Mouse (Mus musculus) MEL (cell line): ENCODE data around the gene Chchd4. TPM values are rescaled to one million over a fixed set of nuclear protein-coding genes. Genes with fewer than 3 reads are reported as not detected.

Experiments
- DNase-seq: peaks from one replicate; pipeline ENCODE4 v3.0.0; 2011; ENCODE audit warnings: low read depth, low spot score
- H3K27ac ChIP-seq: 2 replicates; pipeline ENCODE4 v1.5.1; 2012; ENCODE audit warnings: low read depth, mild to moderate bottlenecking, control low read depth, low read length, moderate library complexity; ENCODE audit not compliant: control insufficient read depth
- H3K27me3 ChIP-seq, 2 experiments: fragments of 150-350 bp in 1 of 2; sonication (generic) in 1 of 2; 2 replicates each; pipeline ENCODE4 v1.6.1; 2012; ENCODE audit warnings: low read length in 2 of 2, mild to moderate bottlenecking in 2 of 2, improper control_type of control experiment in 1 of 2, moderate library complexity in 1 of 2; ENCODE audit not compliant: insufficient read depth in 2 of 2, control insufficient read depth in 1 of 2
- H3K36me3 ChIP-seq, 2 experiments: 2 replicates each; pipeline ENCODE4 v1.6.1; 2012 to 2014; ENCODE audit warnings: low read length in 2 of 2, improper control_type of control experiment in 1 of 2, inconsistent platforms in 1 of 2, mild to moderate bottlenecking in 1 of 2; ENCODE audit not compliant: insufficient read depth in 2 of 2, control insufficient read depth in 1 of 2
- H3K4me1 ChIP-seq, 2 experiments: fragments of 150-350 bp in 1 of 2; sonication (generic) in 1 of 2; 2 replicates each; pipeline ENCODE4 v1.6.1; 2012; ENCODE audit warnings: low read length in 2 of 2, improper control_type of control experiment in 1 of 2, mild to moderate bottlenecking in 1 of 2; ENCODE audit not compliant: insufficient read depth in 2 of 2, control insufficient read depth in 1 of 2
- H3K4me3 ChIP-seq, 2 experiments: fragments of 150-350 bp in 1 of 2; sonication (generic) in 1 of 2; 2 replicates each; pipeline ENCODE4 v1.5.1; 2012; ENCODE audit warnings: low read depth in 2 of 2, low read length in 2 of 2, mild to moderate bottlenecking in 2 of 2, moderate library complexity in 2 of 2, control low read depth in 1 of 2, improper control_type of control experiment in 1 of 2; ENCODE audit not compliant: control insufficient read depth in 1 of 2, insufficient read depth in 1 of 2
- H3K79me2 ChIP-seq: 2 replicates; pipeline ENCODE4 v1.6.1; 2012; ENCODE audit warnings: mild to moderate bottlenecking, low read length, moderate library complexity; ENCODE audit not compliant: control insufficient read depth, poor library complexity, insufficient read depth
- H3K9ac ChIP-seq: 2 replicates; pipeline ENCODE4 v1.6.1; 2012; ENCODE audit warnings: low read depth, mild to moderate bottlenecking, control low read depth, low read length, moderate library complexity; ENCODE audit not compliant: control insufficient read depth, poor library complexity, severe bottlenecking
- H3K9me3 ChIP-seq: fragments of 150-350 bp; sonication (generic); replicated peaks from 2 replicates; pipeline ENCODE4 v1.6.1; 2012; ENCODE audit warnings: mild to moderate bottlenecking, low read length, improper control_type of control experiment, moderate library complexity; ENCODE audit not compliant: insufficient read depth
- BHLHE40 ChIP-seq: IDR thresholded peaks from 2 replicates; pipeline ENCODE4 v1.6.1; 2012; ENCODE audit warnings: low read depth, mild to moderate bottlenecking, inconsistent platforms, low read length, improper control_type of control experiment, borderline replicate concordance
- CHD2 ChIP-seq: IDR thresholded peaks from 2 replicates; pipeline ENCODE4 v1.6.1; 2011; ENCODE audit warnings: low read length, improper control_type of control experiment
- CTCF ChIP-seq, 3 experiments: IDR thresholded peaks in 2 of 3; conservative IDR thresholded peaks in 1 of 3; 2 replicates each; pipeline ENCODE4 v1.5.1; 2011 to 2012; ENCODE audit warnings: low read length in 3 of 3, low read depth in 2 of 3, mild to moderate bottlenecking in 2 of 3, improper control_type of control experiment in 1 of 3, inconsistent platforms in 1 of 3, mixed read lengths in 1 of 3, moderate library complexity in 1 of 3; ENCODE audit not compliant: control insufficient read depth in 1 of 3, insufficient read depth in 1 of 3, poor library complexity in 1 of 3, severe bottlenecking in 1 of 3
- E2F4 ChIP-seq: IDR thresholded peaks from 2 replicates; pipeline ENCODE4 v1.6.1; 2011; ENCODE audit warnings: low read depth, low read length, improper control_type of control experiment, borderline replicate concordance
- ELF1 ChIP-seq: IDR thresholded peaks from 2 replicates; pipeline ENCODE4 v1.6.1; 2014; ENCODE audit warnings: low read depth, mild to moderate bottlenecking, inconsistent platforms, low read length, improper control_type of control experiment, moderate library complexity
- EP300 ChIP-seq, 2 experiments: IDR thresholded peaks; 2 replicates each; pipeline ENCODE4 v1.6.1; 2011; ENCODE audit warnings: improper control_type of control experiment in 2 of 2, low read length in 2 of 2, low read depth in 1 of 2, mild to moderate bottlenecking in 1 of 2
- ETS1 ChIP-seq: IDR thresholded peaks from 2 replicates; pipeline ENCODE4 v1.6.1; 2012; ENCODE audit warnings: low read depth, mild to moderate bottlenecking, inconsistent platforms, low read length, improper control_type of control experiment, moderate library complexity
- GABPA ChIP-seq: IDR thresholded peaks from 2 replicates; pipeline ENCODE4 v1.6.1; 2012; ENCODE audit warnings: low read depth, mild to moderate bottlenecking, inconsistent platforms, low read length, improper control_type of control experiment, moderate library complexity
- GATA1 ChIP-seq: IDR thresholded peaks from 2 replicates; pipeline ENCODE4 v1.6.1; 2011; ENCODE audit warnings: low read depth, low read length, improper control_type of control experiment
- JUND ChIP-seq: IDR thresholded peaks from 2 replicates; pipeline ENCODE4 v1.6.1; 2011; ENCODE audit warnings: low read depth, mild to moderate bottlenecking, improper control_type of control experiment, low read length
- KAT2A ChIP-seq: conservative IDR thresholded peaks from 2 replicates; pipeline ENCODE4 v1.6.1; 2012; ENCODE audit warnings: low read depth, low read length, improper control_type of control experiment, inconsistent platforms
- MAFK ChIP-seq: IDR thresholded peaks from 2 replicates; pipeline ENCODE4 v1.6.1; 2011; ENCODE audit warnings: low read depth, mild to moderate bottlenecking, low read length, improper control_type of control experiment, borderline replicate concordance
- MEF2A ChIP-seq: IDR thresholded peaks from 2 replicates; pipeline ENCODE4 v1.6.1; 2014; ENCODE audit warnings: low read depth, mild to moderate bottlenecking, inconsistent platforms, low read length, improper control_type of control experiment; ENCODE audit not compliant: poor library complexity, insufficient replicate concordance, severe bottlenecking; ENCODE audit errors: extremely low read depth
- MXI1 ChIP-seq: IDR thresholded peaks from 2 replicates; pipeline ENCODE4 v1.6.1; 2011; ENCODE audit warnings: mild to moderate bottlenecking, low read depth, low read length, improper control_type of control experiment
- MYB ChIP-seq: IDR thresholded peaks from 2 replicates; pipeline ENCODE4 v1.6.1; 2011; ENCODE audit warnings: mild to moderate bottlenecking, low read depth, low read length, improper control_type of control experiment
- POLR2A ChIP-seq, 2 experiments: IDR thresholded peaks; 2 replicates each; pipeline ENCODE4 v1.6.1; 2011 to 2012; ENCODE audit warnings: low read length in 2 of 2, mild to moderate bottlenecking in 2 of 2, control low read depth in 1 of 2, improper control_type of control experiment in 1 of 2, low read depth in 1 of 2, moderate library complexity in 1 of 2; ENCODE audit not compliant: control insufficient read depth in 1 of 2, insufficient read depth in 1 of 2, poor library complexity in 1 of 2
- POLR2AphosphoS5 ChIP-seq: IDR thresholded peaks from 2 replicates; pipeline ENCODE4 v1.6.1; 2012; ENCODE audit warnings: low read depth, borderline replicate concordance, mild to moderate bottlenecking, inconsistent platforms, low read length, moderate library complexity, mixed read lengths
- RAD21 ChIP-seq: IDR thresholded peaks from 2 replicates; pipeline ENCODE4 v1.6.1; 2011; ENCODE audit warnings: mild to moderate bottlenecking, low read depth, low read length, improper control_type of control experiment
- RCOR1 ChIP-seq: IDR thresholded peaks from 2 replicates; pipeline ENCODE4 v1.6.1; 2012; ENCODE audit warnings: low read depth, mild to moderate bottlenecking, inconsistent platforms, low read length, improper control_type of control experiment
- SIN3A ChIP-seq: IDR thresholded peaks from 2 replicates; pipeline ENCODE4 v1.6.1; 2012; ENCODE audit warnings: low read length, improper control_type of control experiment, inconsistent platforms
- SMC3 ChIP-seq: IDR thresholded peaks from 2 replicates; pipeline ENCODE4 v1.6.1; 2011; ENCODE audit warnings: low read depth, low read length, improper control_type of control experiment
- TAL1 ChIP-seq: IDR thresholded peaks from 2 replicates; pipeline ENCODE4 v1.6.1; 2012; ENCODE audit warnings: mild to moderate bottlenecking, inconsistent platforms, low read length, moderate library complexity, mixed read lengths
- TBP ChIP-seq: IDR thresholded peaks from 2 replicates; pipeline ENCODE4 v1.8.0; 2011; ENCODE audit warnings: low read depth, low read length, improper control_type of control experiment
- TCF12 ChIP-seq: IDR thresholded peaks from 2 replicates; pipeline ENCODE4 v1.6.1; 2014; ENCODE audit warnings: low read depth, mild to moderate bottlenecking, inconsistent platforms, low read length, improper control_type of control experiment, moderate library complexity
- UBTF ChIP-seq: IDR thresholded peaks from 2 replicates; pipeline ENCODE4 v1.6.1; 2012; ENCODE audit warnings: low read depth, mild to moderate bottlenecking, inconsistent platforms, low read length, improper control_type of control experiment, moderate library complexity, borderline replicate concordance; ENCODE audit not compliant: insufficient read depth
- USF2 ChIP-seq, 2 experiments: IDR thresholded peaks; 2 replicates each; pipeline ENCODE4 v1.6.1; 2011 to 2012; ENCODE audit warnings: improper control_type of control experiment in 2 of 2, low read length in 2 of 2, borderline replicate concordance in 1 of 2, inconsistent platforms in 1 of 2, low read depth in 1 of 2, mild to moderate bottlenecking in 1 of 2; ENCODE audit not compliant: insufficient read depth in 1 of 2
- ZC3H11A ChIP-seq: IDR thresholded peaks from 2 replicates; pipeline ENCODE4 v1.6.1; 2012; ENCODE audit warnings: low read depth, mild to moderate bottlenecking, inconsistent platforms, low read length, improper control_type of control experiment
- ZKSCAN1 ChIP-seq: IDR thresholded peaks from 2 replicates; pipeline ENCODE4 v1.6.1; 2012; ENCODE audit warnings: low read depth, mild to moderate bottlenecking, inconsistent platforms, low read length, improper control_type of control experiment, moderate library complexity
- ZMIZ1 ChIP-seq: IDR thresholded peaks from 2 replicates; pipeline ENCODE4 v1.6.1; 2012; ENCODE audit warnings: low read depth, mild to moderate bottlenecking, inconsistent platforms, low read length, improper control_type of control experiment, moderate library complexity
- ZNF384 ChIP-seq: IDR thresholded peaks from 2 replicates; pipeline ENCODE4 v1.6.1; 2012; ENCODE audit warnings: low read depth, mild to moderate bottlenecking, inconsistent platforms, low read length, improper control_type of control experiment
- polyA plus RNA-seq, 2 experiments: library from polyadenylated mRNA; stranded (reverse) in 1 of 2; unstranded in 1 of 2; fragments of >175 nt in 1 of 2; fragments of >200 nt in 1 of 2; gene quantifications; 2 replicates each; pipeline versions ENCODE4 v1.2.1 to v1.2.4; 2012; ENCODE audit warnings: low replicate concordance in 2 of 2, low read depth in 1 of 2; ENCODE audit not compliant: insufficient read length in 2 of 2, insufficient read depth in 1 of 2, missing spikeins in 1 of 2
- total RNA-seq: library from RNA; depleted of rRNA; stranded (reverse); fragments of 300-350 nt; gene quantifications from 2 replicates; pipeline ENCODE4 v1.2.3, GENCODE M21; 2012

Chchd4 gene
- total and polyA plus RNA-seq, 3 experiments, result 38.5 to 54.8 TPM; not detected in 1

DNA sequence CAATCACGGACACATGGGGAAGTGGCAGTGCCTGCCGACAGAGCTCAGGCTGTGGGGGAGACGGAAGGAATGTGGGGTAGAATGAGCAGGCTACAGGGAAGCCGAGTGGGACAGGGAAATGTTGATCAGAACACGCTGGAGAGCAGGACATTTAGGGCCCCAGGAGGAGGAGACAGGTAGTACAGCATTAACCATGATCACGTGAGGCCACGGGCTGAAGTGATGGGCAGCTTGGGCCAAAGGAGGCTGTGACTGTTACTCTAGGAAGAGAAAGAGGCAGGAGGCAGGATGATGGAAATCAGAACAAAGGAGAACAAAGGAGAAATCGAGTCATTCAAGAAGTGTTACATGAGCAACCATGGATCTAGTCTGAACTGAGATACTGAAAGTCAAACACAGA lies 21.2 kb upstream of the Chchd4 start:
- TF ChIP-seq GABPA (no peak), ETS1 (no peak), SMC3 (no peak), E2F4 (no peak), MAFK (no peak), TAL1 (no peak), EP300 (IDR thresholded peaks at IDR 0.05; ENCODE audit: low read depth in 1 of 2, low read length in 2 of 2) (no peak), JUND (no peak), ZNF384 (no peak), BHLHE40 (no peak), KAT2A (no peak), UBTF (no peak), SIN3A (no peak), ZKSCAN1 (no peak), CHD2 (no peak)
- TF ChIP-seq, all 39 proteins: peak for 0
- H3K79me2 ChIP-seq, result no peaks in the 10 kb centered on the region
- H3K27me3 ChIP-seq, result no peaks in the 10 kb centered on the region
- H3K27ac ChIP-seq, result no peak overlapping the region
- no peaks in the 10 kb centered on the region for H3K4me1 ChIP-seq
- no peak overlapping the region for H3K4me3 ChIP-seq
- no peak overlapping the region for H3K9ac ChIP-seq
- no peaks in the 10 kb centered on the region for H3K9me3 ChIP-seq
- no peak for DNase-seq
- H3K36me3 ChIP-seq, result no peaks in the 10 kb centered on the region

DNA sequence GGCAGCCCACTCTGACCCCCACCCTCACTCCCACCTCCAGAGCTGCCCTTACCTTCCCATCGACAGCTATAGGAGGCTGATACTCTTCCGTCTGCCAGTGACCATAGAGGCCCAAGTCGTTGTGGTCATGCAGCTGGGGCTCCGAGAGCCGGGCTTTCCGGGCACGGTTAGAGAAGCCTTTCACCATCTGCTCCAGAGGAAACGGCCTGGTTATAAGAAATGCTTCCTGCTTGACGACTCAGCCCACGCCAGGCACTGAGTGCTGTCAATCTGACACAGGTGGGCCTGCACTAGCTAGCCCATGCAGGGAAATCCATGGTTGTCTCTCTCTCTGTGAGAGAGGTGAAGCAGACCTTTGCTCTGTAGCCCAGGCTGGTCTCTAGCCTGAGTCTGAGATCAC lies 19.7 kb upstream of the Chchd4 start:
- Histone ChIP-seq H3K27me3 (no peaks in the 10 kb centered on the region), H3K4me1 (no peaks in the 10 kb centered on the region), H3K9ac (no peak overlapping the region), H3K79me2 (no peaks in the 10 kb centered on the region), H3K27ac (no peak overlapping the region), H3K4me3 (no peak overlapping the region), H3K9me3 (no peaks in the 10 kb centered on the region), H3K36me3 (no peaks in the 10 kb centered on the region)
- TF ChIP-seq ZMIZ1, result no peak
- TF ChIP-seq RCOR1, result no peak
- TF ChIP-seq RAD21, result no peak
- no peak for TF ChIP-seq ELF1
- no peak for TF ChIP-seq EP300 (IDR thresholded peaks at IDR 0.05; ENCODE audit: low read depth in 1 of 2, low read length in 2 of 2)
- TF ChIP-seq MXI1, result no peak
- TF ChIP-seq USF2 (IDR thresholded peaks at IDR 0.05; ENCODE audit: borderline replicate concordance in 1 of 2, insufficient read depth in 1 of 2, low read depth in 1 of 2, low read length in 2 of 2), result no peak
- TF ChIP-seq POLR2AphosphoS5, result no peak
- TF ChIP-seq POLR2A (IDR thresholded peaks at IDR 0.05; ENCODE audit: control insufficient read depth in 1 of 2, insufficient read depth in 1 of 2, low read depth in 1 of 2, low read length in 2 of 2, poor library complexity in 1 of 2), result no peak
- no peak for TF ChIP-seq MAFK
- no peak for TF ChIP-seq GATA1
- no peak for TF ChIP-seq ZNF384
- TF ChIP-seq MYB, result no peak
- TF ChIP-seq TBP, result no peak
- TF ChIP-seq MEF2A, result no peak
- no peak for TF ChIP-seq TCF12
- TF ChIP-seq UBTF, result no peak
- TF ChIP-seq ZC3H11A, result no peak
- TF ChIP-seq CTCF (IDR thresholded peaks at IDR 0.05 in 2 of 3, conservative IDR thresholded peaks at IDR 0.05 in 1 of 3; ENCODE audit: control insufficient read depth in 1 of 3, insufficient read depth in 1 of 3, low read depth in 2 of 3, low read length in 3 of 3, poor library complexity in 1 of 3, severe bottlenecking in 1 of 3), result no peak
- TF ChIP-seq BHLHE40, result no peak
- no peak for DNase-seq
